Mouse (Mus musculus): ENCODE results near the gene Nim1k.

GRCm38 (mm10) chr13:119768541-119768940 lies 12.9 kb upstream of the Nim1k start:
- no peak for TF ChIP-seq CTCF (IDR thresholded peaks at IDR 0.05; ENCODE audit: extremely low read depth, insufficient read length, insufficient replicate concordance, low read depth, low read length)
- no peak for TF ChIP-seq POLR2A (IDR thresholded peaks at IDR 0.05; ENCODE audit: low read depth, low read length)

All from small intestine, adult 2 months (tissue).